8 mouse cellular contexts compared by ENCODE assay signal in genomic region chr17:50508775-50509250, GRCm38 (mm10). TPM values are rescaled to one million over a fixed set of nuclear protein-coding genes. Genes with fewer than 3 reads are reported as not detected.
DNase-seq lines count a peak whose midpoint lies in the region; ATAC-seq and TF ChIP-seq lines count a peak whose summit lies in the region.

No protein-coding gene starts in this region.

- no peaks in the 10 kb centered on the region for H3K36me3 ChIP-seq in heart, embryonic 15.5 days
- H3K36me3 ChIP-seq in neural tube, embryonic 13.5 days: no peaks in the 10 kb centered on the region
- no peaks in the 10 kb centered on the region for H3K36me3 ChIP-seq in stomach, postnatal 0 days (ENCODE audit: control insufficient read depth, insufficient read depth, low read length)

- ATAC-seq in erythroblast, adult 5-6 weeks (replicated peaks; ENCODE audit: low FRiP score, poor library complexity, severe bottlenecking): peak; percentile 35; the same call in 1 of the 2 replicates
- peak; percentile 82 for ATAC-seq in heart, embryonic 15.5 days (replicated peaks; ENCODE audit: insufficient number of reproducible peaks, insufficient read depth, low FRiP score, low read depth)
- peak; percentile 85 for ATAC-seq in neural tube, embryonic 13.5 days (ENCODE audit: low read depth)
- ATAC-seq in stomach, postnatal 0 days (ENCODE audit: low FRiP score, low TSS enrichment): peak; percentile 85

- TF ChIP-seq CTCF in lung, adult 2 months (IDR thresholded peaks at IDR 0.05; ENCODE audit: insufficient read depth, low read length): no peak
- TF ChIP-seq CTCF in stomach, postnatal 0 days (IDR thresholded peaks at IDR 0.05; ENCODE audit: low read depth): peak; percentile 72

- peak overlapping the region; percentile 75 for H3K4me2 ChIP-seq in heart, embryonic 15.5 days
- peak overlapping the region; percentile 62 for H3K4me2 ChIP-seq in neural tube, embryonic 13.5 days
- H3K4me2 ChIP-seq in stomach, postnatal 0 days (replicated peaks; ENCODE audit: low read depth): peak overlapping the region; percentile 87

- DNase-seq in CD4-positive helper T cell, adult 2 months (ENCODE audit: low read depth, low spot score): peak; percentile 82
- peak; percentile 56 to 63 for DNase-seq in adrenal gland, postnatal 4 days (ENCODE audit: low spot score in 2 of 2)
- peak; percentile 75 for DNase-seq in kidney, postnatal 14 days
- peak; percentile 62 for DNase-seq in lung, adult 2 months
- DNase-seq in stomach, postnatal 0 days (ENCODE audit: low spot score): peak; percentile 81

- H3K9ac ChIP-seq in heart, embryonic 15.5 days: peak overlapping the region; percentile 79
- peak overlapping the region; percentile 93 for H3K9ac ChIP-seq in neural tube, embryonic 13.5 days
- H3K9ac ChIP-seq in stomach, postnatal 0 days (ENCODE audit: low read length): peak overlapping the region; percentile 84

- under 1% methylated on average over 60 of the region's 72 CpGs for WGBS in heart, embryonic 15.5 days
- 2% methylated on average over 45 of the region's 72 CpGs for WGBS in lung, adult 2 months
- WGBS in neural tube, embryonic 13.5 days: under 1% methylated on average over 44 of the region's 72 CpGs
- WGBS in stomach, postnatal 0 days: 1% methylated on average over 37 of the region's 72 CpGs

- H3K27ac ChIP-seq in heart, embryonic 15.5 days: peak overlapping the region; percentile 87
- peak overlapping the region; percentile 95 for H3K27ac ChIP-seq in neural tube, embryonic 13.5 days (replicated peaks)
- peak overlapping the region; percentile 75 for H3K27ac ChIP-seq in stomach, postnatal 0 days (replicated peaks)

- peaks cover 10% of the 10 kb centered on the region for H3K4me1 ChIP-seq in heart, embryonic 15.5 days (replicated peaks)
- no peaks in the 10 kb centered on the region; the same call in 1 of the 2 replicates for H3K4me1 ChIP-seq in lung, adult 2 months (ENCODE audit: control insufficient read depth, insufficient read depth, low read length)
- H3K4me1 ChIP-seq in neural tube, embryonic 13.5 days (replicated peaks): peaks cover 30% of the 10 kb centered on the region
- H3K4me1 ChIP-seq in stomach, postnatal 0 days (replicated peaks; ENCODE audit: control insufficient read depth, insufficient read depth): no peaks in the 10 kb centered on the region

- TF ChIP-seq EP300 in stomach, postnatal 0 days (optimal IDR thresholded peaks at IDR 0.05): no peak

- peak overlapping the region; percentile 88 for H3K4me3 ChIP-seq in heart, embryonic 15.5 days
- H3K4me3 ChIP-seq in lung, adult 2 months (replicated peaks; ENCODE audit: extremely low read depth, low read depth, low read length): peak overlapping the region; percentile 87
- H3K4me3 ChIP-seq in neural tube, embryonic 13.5 days: peak overlapping the region; percentile 86
- H3K4me3 ChIP-seq in stomach, postnatal 0 days (ENCODE audit: low read depth, low read length): peak overlapping the region; percentile 95

- no peak for TF ChIP-seq POLR2A in lung, adult 2 months (IDR thresholded peaks at IDR 0.05; ENCODE audit: borderline replicate concordance, extremely low read depth, low read depth, low read length)

- H3K9me3 ChIP-seq in heart, embryonic 15.5 days (replicated peaks): no peaks in the 10 kb centered on the region
- no peaks in the 10 kb centered on the region for H3K9me3 ChIP-seq in neural tube, embryonic 13.5 days
- H3K9me3 ChIP-seq in stomach, postnatal 0 days (ENCODE audit: control insufficient read depth, low read length): no peaks in the 10 kb centered on the region

- no peaks in the 10 kb centered on the region for H3K27me3 ChIP-seq in heart, embryonic 15.5 days
- no peaks in the 10 kb centered on the region for H3K27me3 ChIP-seq in neural tube, embryonic 13.5 days
- no peaks in the 10 kb centered on the region for H3K27me3 ChIP-seq in stomach, postnatal 0 days (ENCODE audit: control insufficient read depth, insufficient read depth, low read length)

RNA-seq across cellular contexts. Expression of gene Plcl2, which starts 0.4 kb away (rescaled TPM):
- total RNA-seq in adrenal gland, postnatal 4 days (2021): 10 to 100 TPM; 72.9 to 74.2 TPM
- total RNA-seq in erythroblast, adult 5-6 weeks (2015; ENCODE audit: low replicate concordance): 97.0 and 109 TPM in 2 replicates
- 129 and 135 TPM in 2 replicates for total RNA-seq in erythroblast, adult 5-6 weeks (2017; ENCODE audit: low replicate concordance)
- 2.9 and 3.6 TPM in 2 replicates for polyA plus RNA-seq in heart, embryonic 15.5 days (2015; fragmentation: Nextera tagmentation; extraction: Ambion mirVana)
- polyA plus RNA-seq in lung, adult 2 months (2012; rRNA removed): 2.0 and 3.0 TPM in 2 replicates
- 7.8 and 8.8 TPM in 2 replicates for polyA plus RNA-seq in neural tube, embryonic 13.5 days (2015; fragmentation: Nextera tagmentation; extraction: Ambion mirVana)
- polyA plus RNA-seq in stomach, postnatal 0 days (2015; fragmentation: Nextera tagmentation; extraction: Ambion mirVana): 2.3 and 2.6 TPM in 2 replicates

Comparison
In these comparisons a context has a peak if more than half of its experiments do, and no peak if none do; other contexts are left out.
1. Peak in every context shown above with its lines: DNase-seq, ATAC-seq, H3K4me3 ChIP-seq and H3K27ac ChIP-seq.
2. ATAC-seq: peak in every context shown above with its lines; median percentile 85 in neural tube, embryonic 13.5 days; 85 in stomach, postnatal 0 days; 82 in heart, embryonic 15.5 days; 35 in erythroblast, adult 5-6 weeks.